Mouse (Mus musculus) lung, postnatal 0 days (tissue): Measurements from ENCODE around the gene Plekha5.

Source experiments
- CTCF ChIP-seq: IDR thresholded peaks from 2 replicates; pipeline ENCODE4 v1.5.1; 2016; ENCODE audit warnings: antibody characterized with exemption, mild to moderate bottlenecking
- EP300 ChIP-seq: IDR thresholded peaks from 2 replicates; pipeline ENCODE4 v1.6.1; 2016; ENCODE audit warnings: antibody characterized with exemption, mild to moderate bottlenecking, control low read depth

DNA sequence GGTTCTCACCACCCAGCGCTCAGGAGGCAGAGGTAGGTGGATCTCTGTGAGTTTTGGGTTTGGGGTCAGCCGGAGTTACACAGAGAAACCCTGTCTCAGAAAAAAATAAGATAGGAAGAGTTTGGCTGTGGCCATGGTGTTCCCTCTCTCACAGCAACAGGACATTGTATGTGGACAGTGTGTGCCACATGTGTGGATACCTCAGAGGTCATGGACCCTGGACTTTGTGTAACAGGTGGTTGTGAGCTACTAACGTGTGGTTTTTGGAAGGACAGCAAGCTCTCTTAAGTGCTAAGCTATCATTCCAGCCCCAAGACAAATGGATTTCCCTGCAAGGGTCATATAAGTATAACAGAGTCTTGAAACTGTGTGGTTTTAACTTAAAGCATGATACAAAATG lies 151.1 kb downstream of the Plekha5 start:
- TF ChIP-seq CTCF = no peak
- no peak for TF ChIP-seq EP300
